Mouse (Mus musculus): Measurements from ENCODE around the gene 9130230L23Rik. TPM values are rescaled to one million over a fixed set of nuclear protein-coding genes. Genes with fewer than 3 reads are reported as not detected.
"Not testable (repeated sequence)": the region's sequence is repeated elsewhere in the genome, so short reads cannot be mapped to it uniquely, and the experiment has no call there.

9130230L23Rik gene
- total RNA-seq, 1 experiment from 2014 or later = 0.79 TPM

- no peak for DNase-seq
Measured at GRCm38 (mm10) chr5:66005041-66005678, 1.1 kb upstream of the 9130230L23Rik start.

GRCm38 (mm10) chr5:66001232-66001631 lies 2.9 kb downstream of the 9130230L23Rik start:
- DNase-seq = no peak

- no peak for DNase-seq
Measured at GRCm38 (mm10) chr5:66000567-66001125, 3.4 kb downstream of the 9130230L23Rik start.

- no peak for DNase-seq
Measured at GRCm38 (mm10) chr5:66000074-66000473, 4.0 kb downstream of the 9130230L23Rik start.

- DNase-seq = no peak
Measured at GRCm38 (mm10) chr5:65999106-65999505, 5.0 kb downstream of the 9130230L23Rik start.

- no peak for DNase-seq
Measured at GRCm38 (mm10) chr5:65997813-65998212, 6.3 kb downstream of the 9130230L23Rik start.

- peak; percentile 23 for DNase-seq
Measured at GRCm38 (mm10) chr5:65994643-65995042, 9.4 kb downstream of the 9130230L23Rik start.

- no peak for DNase-seq
Measured at GRCm38 (mm10) chr5:65991191-65991590, 12.9 kb downstream of the 9130230L23Rik start.

GRCm38 (mm10) chr5:65987004-65987403 lies 17.1 kb downstream of the 9130230L23Rik start:
- not testable (repeated sequence) for DNase-seq

GRCm38 (mm10) chr5:65986426-65986825 lies 17.7 kb downstream of the 9130230L23Rik start:
- no peak for DNase-seq

GRCm38 (mm10) chr5:65975731-65976130 lies 28.4 kb downstream of the 9130230L23Rik start:
- DNase-seq = no peak

GRCm38 (mm10) chr5:65973189-65973588 lies 30.9 kb downstream of the 9130230L23Rik start:
- no peak for DNase-seq

GRCm38 (mm10) chr5:65968004-65968403 lies 36.1 kb downstream of the 9130230L23Rik start:
- no peak for DNase-seq

- no peak for DNase-seq
Measured at GRCm38 (mm10) chr5:65967091-65967490, 37.0 kb downstream of the 9130230L23Rik start.

- no peak for DNase-seq
Measured at GRCm38 (mm10) chr5:65965771-65966279, 38.3 kb downstream of the 9130230L23Rik start.

- DNase-seq = no peak
Measured at GRCm38 (mm10) chr5:65963291-65963690, 40.8 kb downstream of the 9130230L23Rik start.

GRCm38 (mm10) chr5:65960597-65960950 lies 43.5 kb downstream of the 9130230L23Rik start:
- no peak for DNase-seq

GRCm38 (mm10) chr5:65959893-65960596 lies 44.0 kb downstream of the 9130230L23Rik start:
- DNase-seq = no peak

- DNase-seq = peak; percentile 41
Measured at GRCm38 (mm10) chr5:65958597-65958996, 45.5 kb downstream of the 9130230L23Rik start.

- DNase-seq = no peak
Measured at GRCm38 (mm10) chr5:65956144-65957008, 47.7 kb downstream of the 9130230L23Rik start.

GRCm38 (mm10) chr5:65955343-65956143 lies 48.5 kb downstream of the 9130230L23Rik start:
- peak; percentile 80 for DNase-seq

Measured in adrenal gland, postnatal 25 days (tissue).